Mouse (Mus musculus): ENCODE results near the gene Ppp3ca.

Ppp3ca gene

DNA sequence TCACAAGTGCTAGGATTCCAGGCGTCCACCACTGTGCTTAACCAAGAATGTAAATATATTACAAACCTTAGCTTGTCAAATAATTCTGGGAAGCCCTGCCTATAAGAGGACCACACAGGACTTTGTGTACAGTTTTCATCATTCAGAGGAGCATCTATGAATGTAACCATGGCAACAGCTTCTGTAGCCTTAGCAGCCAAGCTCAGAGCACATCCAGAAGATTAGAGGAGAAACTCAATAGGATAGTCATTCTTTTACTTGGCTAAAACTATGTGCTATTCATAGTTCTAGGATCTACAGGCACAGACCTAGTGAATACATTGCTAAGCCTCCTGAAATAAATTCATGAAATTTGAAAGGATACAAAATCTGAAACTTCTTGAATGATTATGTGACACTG lies 172.5 kb downstream of the Ppp3ca start:
- CTCF ChIA-PET = no interaction called here

DNA sequence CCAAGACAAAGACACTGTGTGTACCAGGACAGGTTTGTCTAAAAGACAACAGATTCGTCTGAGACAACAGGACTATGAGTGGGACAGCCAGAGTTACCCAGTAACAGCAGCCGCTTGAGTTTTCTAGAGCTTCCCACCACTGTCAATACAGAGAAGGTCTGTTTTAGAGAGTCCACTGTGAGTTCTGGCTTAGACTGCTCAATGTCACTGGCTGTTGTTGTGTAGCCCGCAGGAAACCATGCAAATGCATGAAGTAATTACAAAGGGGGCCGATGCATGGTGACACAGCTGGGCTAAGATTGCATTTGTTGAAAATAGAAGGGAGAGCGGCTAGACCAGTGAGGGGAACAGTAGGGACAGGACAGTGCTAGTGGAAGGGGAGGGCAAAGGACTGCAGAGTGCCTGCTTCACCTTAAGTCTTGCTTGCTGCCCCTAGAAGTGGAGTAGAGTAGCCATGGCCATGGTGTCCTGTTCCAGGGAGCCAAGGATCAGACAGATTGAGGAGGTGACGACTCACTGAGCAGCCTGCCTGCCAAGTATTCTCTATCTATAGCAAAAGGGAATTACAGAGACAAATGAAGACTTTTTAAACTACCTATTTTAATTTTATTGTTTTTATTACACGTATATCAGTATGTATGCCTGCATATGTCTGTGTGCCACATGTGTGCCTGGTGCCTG lies 174.0 kb downstream of the Ppp3ca start:
- CTCF ChIA-PET = interaction anchor here (0.6 kb wide), 1 partner anchor 554 kb away, joined by 3 read pairs; no protein-coding TSS in a partner anchor

DNA sequence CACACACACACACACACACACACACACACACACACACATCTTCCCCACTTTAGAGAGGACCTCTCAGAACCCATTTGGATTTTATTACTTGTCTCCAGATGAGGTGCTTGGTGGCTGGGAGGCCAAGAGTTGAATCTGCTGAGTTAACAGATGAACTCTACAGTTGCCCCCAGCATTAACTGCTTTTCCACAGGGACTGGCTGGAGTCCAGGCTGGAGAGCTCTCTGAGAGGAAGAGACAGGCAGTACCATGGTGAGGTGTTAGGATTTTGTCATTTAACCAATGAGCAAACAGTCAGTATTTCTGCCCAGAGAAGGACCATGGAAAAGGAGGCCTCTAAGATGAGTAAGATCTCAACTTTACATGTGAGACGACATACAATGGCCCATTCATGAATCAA lies 179.1 kb downstream of the Ppp3ca start:
- CTCF ChIA-PET = interaction anchor here (0.6 kb wide), 2 partner anchors 13 to 14 kb away, joined by 3 read pairs; no protein-coding TSS in a partner anchor

DNA sequence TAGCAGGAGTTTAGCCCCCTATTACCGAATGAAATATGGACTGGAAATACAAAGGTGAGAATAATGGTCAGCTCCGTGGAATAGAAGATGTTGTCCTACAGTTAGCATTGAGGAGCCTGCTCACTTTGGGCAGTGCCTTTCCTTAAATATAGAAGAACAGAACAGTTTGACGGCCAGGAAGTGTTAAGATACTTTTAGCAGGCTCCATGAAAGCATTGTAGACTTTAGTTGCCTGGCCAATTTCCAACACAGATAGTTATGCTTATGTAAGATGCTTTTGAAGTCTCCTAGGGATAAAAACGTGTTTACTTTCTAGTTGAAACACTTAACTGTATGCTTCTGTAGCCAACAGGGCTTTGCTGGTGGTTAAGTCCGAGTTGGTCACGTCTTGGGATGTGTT lies 183.0 kb downstream of the Ppp3ca start:
- CTCF ChIA-PET = no interaction called here

DNA sequence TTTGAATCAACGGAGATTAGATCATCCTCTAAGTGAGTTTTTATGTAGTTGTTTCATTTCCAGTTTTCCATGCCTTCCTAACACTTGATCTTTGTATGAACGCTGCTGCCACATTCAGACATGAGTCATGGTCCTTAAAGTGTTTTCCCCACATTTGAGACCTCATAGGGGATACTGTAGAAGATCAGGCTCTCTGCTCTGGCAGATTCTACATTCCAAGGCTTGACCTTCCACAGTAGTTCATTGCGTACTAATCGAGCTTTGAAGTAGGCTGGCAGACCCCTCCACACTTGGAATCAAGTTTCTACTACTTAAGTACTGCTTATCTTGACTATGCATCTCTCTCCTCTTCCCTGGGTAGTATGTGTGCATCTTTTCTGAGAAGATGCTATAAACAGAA lies 183.7 kb downstream of the Ppp3ca start:
- CTCF ChIA-PET = no interaction called here

DNA sequence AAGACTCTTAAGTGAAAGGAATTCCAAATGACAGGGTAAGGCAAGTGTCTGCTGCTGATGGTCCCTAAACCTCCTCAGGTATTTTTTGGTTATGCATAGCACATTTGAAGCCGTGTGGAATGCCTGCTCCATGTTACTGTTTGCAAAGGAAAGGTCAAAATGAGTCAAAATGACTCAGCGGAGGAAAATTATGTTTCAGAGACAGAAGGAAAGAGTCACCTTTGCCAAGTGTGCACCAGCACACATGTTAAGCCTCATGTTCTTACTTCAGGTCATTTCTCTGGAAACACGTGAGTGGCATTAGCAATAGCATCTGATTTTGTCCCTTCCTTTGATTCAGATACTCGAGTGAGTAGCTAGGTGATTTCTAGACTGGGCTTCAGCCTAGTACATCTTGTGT lies 186.1 kb downstream of the Ppp3ca start:
- CTCF ChIA-PET = no interaction called here

DNA sequence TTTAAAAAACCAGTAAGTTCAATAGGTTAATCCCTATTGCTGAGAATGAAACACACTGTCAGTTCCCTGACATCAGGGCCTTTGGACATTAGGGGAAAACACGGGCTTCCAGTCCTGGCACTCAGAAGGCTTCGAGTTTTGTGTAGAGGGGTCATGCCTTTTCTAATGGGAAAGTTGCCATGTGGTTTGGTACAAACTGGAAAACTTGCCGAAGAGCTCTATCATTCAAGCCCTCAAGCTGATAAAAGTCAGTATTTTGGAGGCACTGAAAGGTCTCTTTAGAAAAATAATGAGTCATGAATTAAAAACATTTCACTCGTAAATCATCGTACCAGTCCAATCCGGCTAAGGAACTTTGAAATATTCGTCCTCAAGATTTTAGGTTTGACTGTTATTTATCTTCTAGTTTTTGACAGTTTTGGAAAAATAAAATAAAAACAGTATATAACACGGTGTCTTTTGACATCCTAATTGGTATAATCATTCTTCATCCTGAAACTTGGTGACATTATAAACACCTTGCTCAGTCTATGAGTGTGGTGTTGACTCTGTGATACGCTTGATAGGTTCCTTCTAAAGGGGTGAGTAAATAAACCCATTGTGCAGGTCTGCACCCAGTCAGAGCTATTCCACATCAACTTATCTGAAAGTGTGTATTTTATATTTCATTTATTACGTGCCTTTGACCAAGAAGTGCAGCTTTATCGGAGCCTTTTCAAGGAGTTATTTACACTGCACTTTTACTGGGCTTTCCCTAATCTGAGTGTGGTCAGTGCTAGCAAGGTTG lies 192.3 kb downstream of the Ppp3ca start:
- CTCF ChIA-PET = interaction anchor here (0.6 to 0.7 kb wide), 2 partner anchors 115 to 746 kb away, joined by 4 to 5 read pairs; no protein-coding TSS in a partner anchor

DNA sequence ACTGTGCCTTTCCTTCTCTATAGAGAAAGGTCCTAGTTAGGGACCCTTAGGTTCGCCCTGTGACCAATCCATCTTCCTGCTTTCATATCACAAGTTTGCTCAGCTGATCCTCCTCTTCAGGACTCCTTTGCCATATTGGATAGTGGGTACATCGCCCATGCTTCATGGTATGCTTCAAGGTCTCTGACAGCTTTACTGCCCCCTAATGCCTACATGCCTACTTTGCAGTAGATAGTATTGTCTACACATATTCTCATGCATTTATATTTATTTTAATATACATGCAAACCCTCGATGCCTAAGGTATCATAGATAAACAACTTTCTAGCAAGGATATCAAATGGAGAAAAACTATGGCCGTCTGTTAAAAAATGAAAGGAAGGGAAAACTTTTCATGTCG lies 193.2 kb downstream of the Ppp3ca start:
- CTCF ChIA-PET = interaction anchor here (0.6 to 0.7 kb wide), 2 partner anchors 14 to 747 kb away, joined by 3 to 5 read pairs; no protein-coding TSS in a partner anchor

DNA sequence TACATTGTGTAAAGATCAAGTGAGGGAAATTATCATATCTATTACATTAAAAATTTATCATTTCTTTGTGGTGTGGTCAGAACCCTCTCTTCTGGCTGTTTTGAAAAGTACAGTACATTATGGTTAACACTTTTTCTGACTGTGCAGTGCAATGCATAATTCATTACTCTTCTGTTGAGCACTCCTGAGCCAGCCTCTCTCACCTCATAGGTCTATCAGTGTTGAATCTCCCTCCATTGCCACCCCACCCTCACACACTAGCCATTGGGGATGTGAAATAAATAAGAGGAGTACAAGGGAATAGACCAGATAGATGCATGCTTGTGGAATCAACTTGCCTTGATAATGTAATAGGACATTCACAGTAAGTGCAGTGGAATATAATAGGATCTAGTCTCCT lies 194.4 kb downstream of the Ppp3ca start:
- CTCF ChIA-PET = no interaction called here

DNA sequence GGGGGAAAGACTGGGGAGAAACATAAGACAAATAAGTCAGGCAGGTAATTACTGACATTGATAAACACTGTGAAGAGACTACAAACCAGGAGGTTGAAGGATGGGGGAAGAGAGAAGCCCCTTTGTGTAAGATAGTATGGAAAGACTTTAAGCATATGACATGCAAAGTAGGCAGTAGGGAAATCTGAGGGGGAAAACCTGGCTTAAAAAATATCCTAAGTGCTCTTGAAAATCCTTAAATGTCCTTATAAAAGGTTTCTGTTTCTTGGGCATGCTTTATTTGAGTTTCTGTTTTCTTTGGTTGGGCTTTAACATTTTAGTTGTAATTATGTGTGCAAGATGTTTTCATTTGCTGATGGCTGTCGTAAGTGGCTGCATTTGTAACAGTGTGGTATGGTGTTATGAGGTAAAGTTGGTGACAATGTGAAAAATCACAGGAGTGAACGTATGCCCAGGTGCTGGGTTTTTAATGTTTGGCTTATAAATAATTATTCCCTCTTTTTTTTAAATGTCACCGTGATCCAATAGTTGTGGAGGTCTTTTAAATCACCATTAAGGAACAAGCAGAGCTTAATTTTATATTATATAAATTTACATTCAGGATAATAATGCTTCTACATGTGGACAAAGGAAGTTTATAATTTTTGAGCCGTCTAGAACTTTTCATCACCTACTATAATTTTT lies 195.4 kb downstream of the Ppp3ca start:
- CTCF ChIA-PET = no interaction called here

DNA sequence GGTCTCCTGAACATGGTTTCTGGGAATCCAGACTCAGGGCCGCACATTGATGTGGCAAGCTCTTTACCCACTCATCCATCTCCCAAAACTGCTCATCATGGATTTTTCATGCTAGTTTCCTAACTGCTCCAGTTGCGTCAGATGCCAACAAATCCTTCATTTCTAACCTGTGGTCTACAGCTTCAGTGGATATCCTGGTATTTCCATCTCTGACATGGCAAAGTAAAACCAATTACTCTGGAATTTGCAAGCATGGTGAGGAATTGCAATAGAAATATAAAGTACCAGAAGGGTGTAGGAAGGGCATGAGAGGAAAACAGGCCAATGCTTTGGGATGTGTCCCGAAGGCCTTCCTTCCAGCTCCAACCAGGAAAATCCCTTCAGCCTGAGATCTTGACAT lies 196.2 kb downstream of the Ppp3ca start:
- CTCF ChIA-PET = no interaction called here

DNA sequence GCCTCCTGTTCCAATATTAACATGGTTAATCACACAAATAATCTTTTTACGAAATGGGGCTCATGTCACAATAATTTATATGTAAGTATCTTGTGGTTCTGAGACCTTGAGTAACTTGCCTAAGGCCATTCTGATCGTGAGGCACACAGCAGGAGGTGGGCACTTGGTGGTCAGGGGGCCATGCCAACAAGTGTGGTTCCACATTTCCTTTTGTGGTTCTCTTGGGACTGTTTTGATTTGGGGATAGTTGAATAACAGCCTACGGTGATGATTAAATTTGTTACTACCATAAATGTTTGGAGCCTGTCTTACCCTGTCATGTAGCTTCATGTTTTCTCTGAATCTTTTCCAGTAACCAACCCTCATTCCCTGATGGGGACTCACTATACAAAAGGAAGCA lies 196.6 kb downstream of the Ppp3ca start:
- CTCF ChIA-PET = no interaction called here

DNA sequence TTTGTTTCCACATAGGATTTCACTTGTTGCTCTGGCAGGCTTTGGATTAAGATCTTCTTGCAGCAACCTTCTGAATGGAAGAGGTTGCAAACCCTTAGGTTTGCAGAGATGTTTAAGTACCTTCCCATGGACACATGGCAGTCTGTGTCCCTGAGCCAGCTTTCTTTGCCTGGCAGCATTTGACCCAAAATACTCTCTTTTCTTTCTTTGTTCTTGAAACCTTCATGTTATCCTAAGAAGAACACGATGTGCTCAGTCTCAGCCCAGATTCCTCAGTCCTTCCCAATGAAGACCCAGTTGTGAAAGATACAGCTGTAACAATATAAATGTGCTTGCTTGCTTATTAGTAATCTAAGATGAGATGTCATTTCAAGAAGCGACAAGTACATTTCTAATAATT lies 197.4 kb downstream of the Ppp3ca start:
- CTCF ChIA-PET = no interaction called here

DNA sequence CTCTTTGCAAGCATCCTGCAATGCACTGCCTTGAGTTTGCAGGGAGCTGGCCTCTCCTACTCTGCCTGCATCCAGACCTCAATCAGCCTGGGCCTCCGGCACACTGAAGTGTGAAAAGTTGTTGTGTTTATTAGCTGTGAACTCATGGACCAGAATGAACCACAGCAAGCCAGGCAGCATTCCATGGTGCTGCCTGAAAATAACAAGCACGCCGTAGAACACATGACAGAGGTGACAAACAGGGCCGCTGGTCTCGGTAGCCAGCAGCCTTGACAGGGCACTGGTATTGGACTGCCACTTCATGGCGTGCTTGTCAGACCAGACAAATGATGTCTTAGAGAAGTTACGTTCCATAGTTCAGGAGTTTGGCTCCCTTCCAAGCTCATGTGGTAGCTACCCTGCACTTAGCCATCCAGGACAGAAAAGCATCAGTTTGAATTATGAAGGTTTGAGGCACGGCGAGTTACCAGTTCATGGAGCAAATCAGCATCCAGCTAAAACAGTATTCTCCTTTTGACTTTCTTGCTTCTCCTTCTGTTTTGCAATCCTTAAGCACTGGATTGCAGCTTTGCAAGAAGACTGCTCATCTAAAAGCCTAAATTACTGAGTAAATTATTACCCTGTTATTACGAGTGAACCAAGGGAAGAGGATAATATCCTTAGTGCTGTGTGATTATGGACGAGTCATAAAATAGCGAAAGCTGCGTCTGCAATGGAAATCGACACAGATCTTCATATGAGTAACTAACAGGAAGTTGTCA lies 202.0 kb downstream of the Ppp3ca start:
- CTCF ChIA-PET = no interaction called here

DNA sequence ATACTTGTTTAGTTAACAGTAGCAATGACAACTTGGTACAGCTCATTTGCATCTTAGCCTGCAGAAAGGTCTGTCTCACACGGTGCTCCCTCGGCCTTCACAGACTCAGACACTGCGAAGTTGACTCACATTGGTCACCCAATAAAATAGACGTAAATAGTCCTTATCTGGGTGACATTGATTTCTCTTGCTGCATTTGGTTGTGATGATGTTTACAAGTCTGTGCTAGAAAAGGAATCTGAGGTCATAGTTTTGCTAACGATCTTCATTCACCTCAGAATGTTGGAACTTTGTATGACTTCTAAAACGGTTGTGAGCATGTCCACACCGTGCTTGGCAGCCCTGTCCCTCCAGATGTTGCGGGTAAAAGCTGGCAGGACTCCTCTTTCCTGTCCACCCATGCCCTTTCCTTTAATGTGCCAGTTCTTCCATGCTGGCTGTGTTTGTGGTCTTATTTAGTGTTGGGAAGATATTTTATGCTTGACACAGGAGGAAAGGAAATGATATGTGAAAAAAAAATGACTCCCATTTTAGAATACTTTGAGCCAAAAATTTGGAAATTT lies 202.7 kb downstream of the Ppp3ca start:
- CTCF ChIA-PET = no interaction called here

DNA sequence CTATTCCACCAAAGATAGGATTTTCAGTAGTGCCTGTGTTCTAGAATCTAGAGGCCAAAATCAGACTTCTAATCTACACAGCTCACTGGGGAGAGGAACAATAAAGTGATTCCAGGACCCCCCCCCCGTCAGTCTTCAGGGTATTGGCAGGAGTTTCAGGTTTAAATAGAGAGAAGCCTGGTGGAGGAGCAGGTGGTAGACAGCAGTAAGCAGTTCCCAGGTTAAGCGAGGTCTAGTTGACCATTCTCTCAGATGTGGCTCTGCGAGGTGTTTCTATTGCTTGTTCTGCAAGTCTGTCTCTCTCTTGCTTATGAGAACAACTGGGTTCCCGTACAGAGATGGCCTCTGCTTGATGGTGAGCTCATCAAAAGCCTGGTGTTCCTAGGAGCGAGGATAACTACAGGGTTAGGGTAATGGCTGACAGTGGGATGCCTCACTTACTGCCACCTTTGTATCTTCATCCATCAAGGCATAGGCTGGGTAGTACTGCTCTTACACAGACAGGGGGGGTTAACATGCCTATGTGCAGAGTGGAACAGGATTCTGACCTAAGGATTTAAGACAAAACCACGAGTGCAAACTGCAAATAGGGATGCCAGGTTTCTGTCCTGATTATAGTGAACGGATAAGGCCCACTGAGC lies 204.0 kb downstream of the Ppp3ca start:
- CTCF ChIA-PET = interaction anchor here (0.6 kb wide), 1 partner anchor 46 kb away, joined by 4 read pairs; no protein-coding TSS in a partner anchor

DNA sequence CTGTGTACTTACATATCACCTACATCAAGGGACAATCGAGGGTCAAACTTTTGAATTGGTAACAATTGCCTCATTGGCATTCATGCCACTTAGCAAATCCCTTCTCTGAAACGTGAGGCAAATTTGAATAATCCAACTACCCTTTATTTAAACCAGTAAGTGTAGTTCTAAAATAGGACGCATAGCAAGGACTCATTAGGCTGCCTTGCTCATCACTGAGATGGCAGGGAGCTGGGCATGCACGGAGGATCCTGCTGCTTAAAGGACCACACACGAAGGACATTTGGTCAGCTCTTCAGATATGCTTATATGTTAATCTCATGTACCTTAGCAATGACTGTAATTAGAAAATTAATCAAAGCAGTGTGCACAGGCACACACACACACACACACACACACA lies 204.6 kb downstream of the Ppp3ca start:
- CTCF ChIA-PET = no interaction called here

DNA sequence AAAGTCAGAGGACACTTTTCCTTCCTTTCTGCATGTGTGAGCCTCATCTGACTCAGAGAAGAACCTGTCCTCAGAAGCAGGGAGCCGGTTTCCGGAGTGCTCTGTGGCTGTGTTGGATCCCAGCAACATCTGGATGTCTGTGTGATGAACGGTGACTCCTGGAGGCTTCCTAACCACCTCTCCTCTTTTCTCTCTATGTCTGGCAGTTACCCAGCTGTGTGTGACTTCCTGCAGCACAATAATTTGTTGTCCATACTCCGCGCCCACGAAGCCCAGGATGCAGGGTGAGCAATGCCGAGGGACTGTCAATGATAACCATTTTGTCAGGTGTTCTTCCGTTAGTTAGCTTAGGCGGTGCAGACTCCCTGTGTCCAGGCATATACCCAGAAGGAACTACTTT lies 217.8 kb downstream of the Ppp3ca start:
- CTCF ChIA-PET = no interaction called here

DNA sequence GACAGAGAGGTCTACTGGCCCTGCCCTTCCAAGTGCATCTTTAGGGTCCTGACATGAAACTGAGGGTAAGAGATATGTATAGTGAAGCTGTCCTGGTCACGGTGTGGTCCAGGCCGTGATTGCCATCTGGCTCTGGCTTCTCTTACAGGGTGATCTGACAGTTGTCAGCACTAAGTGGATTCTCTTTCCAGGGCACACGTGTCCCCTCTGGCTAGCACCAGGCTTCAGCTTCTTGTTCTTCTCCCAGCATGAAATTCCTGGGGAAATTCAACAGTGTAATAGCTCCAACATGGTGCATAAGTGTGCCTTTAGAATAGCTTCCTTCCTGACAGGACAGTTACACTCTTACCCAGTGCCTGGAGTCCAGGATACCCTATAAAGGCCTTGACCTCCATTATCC lies 222.2 kb downstream of the Ppp3ca start:
- CTCF ChIA-PET = no interaction called here

DNA sequence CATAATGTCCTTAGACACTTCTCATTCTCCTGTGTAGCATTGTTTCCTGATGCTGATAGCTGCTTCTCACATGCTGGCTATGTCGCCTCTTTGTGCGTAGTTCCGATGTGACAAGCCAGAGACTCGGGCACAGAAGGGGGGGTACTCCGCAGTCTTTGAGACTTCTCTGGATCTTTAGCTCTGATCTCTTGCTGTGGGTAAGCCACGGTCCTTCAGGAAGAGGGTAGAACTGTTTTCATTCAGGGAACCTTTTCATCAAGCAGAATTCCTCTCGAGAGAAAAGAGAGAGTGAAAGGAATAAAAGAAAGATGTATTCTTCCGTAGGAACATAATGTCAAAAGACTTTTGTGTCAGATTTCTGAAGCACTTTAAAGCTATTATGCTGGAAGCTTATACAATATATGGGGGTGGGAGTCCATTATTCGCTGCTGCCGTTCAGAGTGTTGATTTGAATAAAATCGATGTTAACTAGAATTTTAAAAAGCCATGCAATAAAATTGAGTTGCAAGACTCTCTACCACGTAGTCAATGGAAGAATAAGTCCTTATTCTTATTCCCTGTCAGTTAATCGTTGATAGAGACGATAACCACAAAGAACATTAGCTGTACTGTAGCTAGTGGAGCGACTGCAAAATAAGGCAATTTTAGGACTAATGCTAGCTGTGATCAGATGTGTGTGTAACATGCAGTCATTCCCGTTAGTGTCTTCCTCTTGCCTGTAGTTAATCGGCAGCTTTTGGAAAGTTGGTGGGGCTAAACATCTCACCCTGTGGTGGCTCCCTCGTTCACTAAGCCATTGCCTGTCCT lies 223.9 kb downstream of the Ppp3ca start:
- CTCF ChIA-PET = interaction anchor here (0.7 kb wide), 1 partner anchor 70 kb away, joined by 5 read pairs; no protein-coding TSS in a partner anchor
